Mouse (Mus musculus): ENCODE data around the gene Slc19a2.

DNA sequence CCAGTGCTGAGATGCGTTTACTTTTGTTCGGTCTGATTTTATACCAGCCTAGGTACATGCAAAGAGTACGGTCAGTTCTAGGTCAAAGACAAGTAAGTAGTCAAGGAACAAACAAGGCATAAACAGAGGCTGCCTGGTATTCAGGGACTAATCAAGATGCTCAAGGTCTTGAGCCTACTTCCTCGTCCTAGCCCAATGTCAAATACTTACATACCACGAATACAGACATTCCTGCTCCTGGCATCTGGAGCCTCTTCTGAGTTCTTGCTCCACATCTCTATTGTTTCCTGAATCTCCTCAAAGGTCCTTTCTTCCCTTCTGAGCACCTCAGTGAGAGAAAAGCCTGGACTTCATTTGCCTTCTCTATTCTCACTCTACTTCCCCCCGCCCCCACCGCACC lies 22.1 kb downstream of the Slc19a2 start:
- TF ChIP-seq CTCF (IDR thresholded peaks at IDR 0.05; ENCODE audit: low read depth, low read length) (no peak), POLR2A (IDR thresholded peaks at IDR 0.05; ENCODE audit: borderline replicate concordance, low read depth, low read length) (no peak)
